Mouse (Mus musculus) G1E (cell line): ENCODE measurements around the gene 4930432K21Rik.

ENCODE experiments used
- CTCF ChIP-seq: IDR thresholded peaks from 2 replicates; pipeline ENCODE4 v1.5.1; 2012; ENCODE audit warnings: low read depth, low read length, inconsistent platforms, mixed read lengths
- GATA1 ChIP-seq: IDR thresholded peaks from 2 replicates; pipeline ENCODE4 v1.6.1; 2012; ENCODE audit warnings: borderline replicate concordance, low read length, inconsistent platforms, mixed read lengths
- GATA2 ChIP-seq: IDR thresholded peaks from 2 replicates; pipeline ENCODE4 v1.6.1; 2012; ENCODE audit warnings: low read depth, low read length, inconsistent platforms, borderline replicate concordance
- POLR2AphosphoS5 ChIP-seq: IDR thresholded peaks from 2 replicates; pipeline ENCODE4 v1.6.1; 2012; ENCODE audit warnings: low read depth, low read length, inconsistent platforms; ENCODE audit not compliant: insufficient replicate concordance
- TAL1 ChIP-seq: conservative IDR thresholded peaks from 2 replicates; pipeline ENCODE4 v1.6.1; 2012; ENCODE audit warnings: low read depth, low read length, inconsistent platforms, mixed read lengths

DNA sequence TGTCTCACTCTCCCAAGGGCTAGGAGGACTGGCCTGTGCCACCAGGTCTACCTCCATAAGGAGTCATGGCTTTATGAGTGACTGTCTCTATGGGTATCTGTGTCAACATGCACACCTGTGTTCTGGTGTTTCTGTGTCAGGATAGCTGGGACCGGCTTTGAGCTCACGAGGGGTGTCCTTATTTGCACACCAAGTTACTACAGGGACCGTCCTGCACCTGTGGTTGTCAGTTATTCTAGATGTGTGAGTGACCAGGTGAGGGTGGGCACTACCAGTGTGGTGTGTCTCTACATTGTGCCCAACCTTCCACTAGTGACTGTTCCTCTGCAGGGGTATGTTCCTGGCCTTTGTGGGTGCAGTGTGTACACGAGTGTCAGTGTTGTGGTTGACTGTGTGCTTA, 35.0 kb downstream of the 4930432K21Rik start:
- TF ChIP-seq CTCF (no peak), POLR2AphosphoS5 (no peak), GATA1 (no peak), TAL1 (no peak), GATA2 (no peak)
